Mouse (Mus musculus) thymus, adult 2 months (tissue): ENCODE measurements around the gene Fndc3b.

Experiments
- CTCF ChIP-seq: fragments of 200-500 bp; IDR thresholded peaks from 2 replicates; pipeline ENCODE4 v1.5.1; 2012; ENCODE audit warnings: mild to moderate bottlenecking, control low read depth, low read length, moderate library complexity, borderline replicate concordance; ENCODE audit not compliant: control insufficient read depth, poor library complexity, insufficient read depth; ENCODE audit errors: extremely low read depth
- POLR2A ChIP-seq: fragments of 200-500 bp; IDR thresholded peaks from 2 replicates; pipeline ENCODE4 v1.6.1; 2012; ENCODE audit warnings: mild to moderate bottlenecking, low read length, control low read depth, moderate library complexity; ENCODE audit not compliant: control insufficient read depth, poor library complexity, insufficient read depth; ENCODE audit errors: extremely low read depth

DNA sequence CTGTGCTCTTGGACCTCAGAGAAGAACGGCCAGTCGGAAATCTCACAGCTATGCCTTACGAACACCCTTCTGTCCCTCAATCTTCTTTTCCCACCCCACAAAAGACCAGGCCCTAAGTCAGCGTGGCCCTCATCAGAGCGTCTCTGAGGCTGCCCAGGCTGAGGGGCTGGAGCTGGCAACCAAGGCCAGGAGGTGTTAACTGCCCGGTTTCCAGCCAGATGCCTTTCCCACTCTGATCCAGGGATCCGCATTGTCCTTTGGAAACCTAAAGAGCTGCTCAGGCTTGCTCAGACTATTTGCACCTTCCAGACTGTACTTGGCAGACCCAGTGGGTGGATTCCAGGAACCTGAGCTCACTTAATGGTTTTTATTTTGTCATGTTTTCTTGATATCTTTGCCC, 180.7 kb downstream of the Fndc3b start:
- TF ChIP-seq CTCF (no peak), POLR2A (no peak)
